Mouse (Mus musculus): ENCODE data around the gene Insrr.
"Not testable (repeated sequence)": the region's sequence is repeated elsewhere in the genome, so short reads cannot be mapped to it uniquely, and the experiment has no call there.

Gene Insrr

GRCm38 (mm10) chr3:87833482-87833881 is 36.7 kb downstream of the Insrr start:
- DNase-seq (ENCODE audit: low spot score) = no peak

- peak; percentile 82 for DNase-seq (ENCODE audit: low spot score)
Observed at GRCm38 (mm10) chr3:87838622-87839021, 41.9 kb downstream of the Insrr start.

- no peak for DNase-seq (ENCODE audit: low spot score)
Observed at GRCm38 (mm10) chr3:87840858-87841257, 44.1 kb downstream of the Insrr start.

GRCm38 (mm10) chr3:87844981-87845380 is 48.2 kb downstream of the Insrr start:
- no peak for DNase-seq (ENCODE audit: low spot score)

GRCm38 (mm10) chr3:87846186-87846585 is 49.4 kb downstream of the Insrr start:
- no peak for DNase-seq (ENCODE audit: low spot score)

GRCm38 (mm10) chr3:87846650-87847110 is 49.9 kb downstream of the Insrr start, which contains the start of gene Sh2d2a:
TSS of gene Sh2d2a (plus strand) at chr3:87846755.
- DNase-seq (ENCODE audit: low spot score) = no peak

- DNase-seq (ENCODE audit: low spot score) = no peak
Observed at GRCm38 (mm10) chr3:87847680-87848079, 50.9 kb downstream of the Insrr start.

- no peak for DNase-seq (ENCODE audit: low spot score)
Observed at GRCm38 (mm10) chr3:87849117-87849516, 52.4 kb downstream of the Insrr start.

- DNase-seq (ENCODE audit: low spot score) = peak; percentile 34
Observed at GRCm38 (mm10) chr3:87854795-87855568, 58.2 kb downstream of the Insrr start.

- DNase-seq (ENCODE audit: low spot score) = no peak
Observed at GRCm38 (mm10) chr3:87855936-87856335, 59.2 kb downstream of the Insrr start.

- no peak for DNase-seq (ENCODE audit: low spot score)
Observed at GRCm38 (mm10) chr3:87857666-87858065, 60.9 kb downstream of the Insrr start.

- peak; percentile 61 for DNase-seq (ENCODE audit: low spot score)
Observed at GRCm38 (mm10) chr3:87859813-87860212, 63.1 kb downstream of the Insrr start.

- not testable (repeated sequence) for DNase-seq (ENCODE audit: low spot score)
Observed at GRCm38 (mm10) chr3:87864111-87864510, 67.4 kb downstream of the Insrr start.
